Mouse (Mus musculus): ENCODE measurements around the gene Miga1. TPM values are rescaled to one million over a fixed set of nuclear protein-coding genes. Genes with fewer than 3 reads are reported as not detected.

The Miga1 gene
- polyA plus RNA-seq, 1 experiment, result 15.4 TPM

DNA sequence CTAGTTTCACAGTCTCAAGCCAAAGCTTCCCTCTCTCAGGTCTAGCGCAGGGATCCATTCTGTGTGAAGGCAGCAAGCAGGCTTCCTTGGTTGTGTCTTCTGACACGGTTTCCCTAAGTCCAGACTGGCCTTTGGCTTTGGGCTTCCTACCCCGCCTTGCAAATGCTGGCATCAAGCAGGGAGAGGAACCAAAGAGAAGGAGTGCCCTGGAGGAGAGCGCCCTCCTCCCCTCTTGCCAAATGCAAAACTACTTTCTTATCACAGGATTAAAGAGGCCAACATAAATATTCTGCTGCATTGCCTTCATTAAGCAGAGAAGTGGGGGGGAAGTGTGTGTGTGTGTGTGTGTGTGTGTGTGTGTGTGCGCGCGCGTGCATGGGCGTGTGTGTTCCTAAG is 31.0 kb downstream of the Miga1 start:
- Histone ChIP-seq H3K27me3 (ENCODE audit: control insufficient read depth, insufficient read depth, low read length) (no peaks in the 10 kb centered on the region), H3K27ac (ENCODE audit: control insufficient read depth, insufficient read depth, low read length) (no peak overlapping the region), H3K4me1 (replicated peaks; ENCODE audit: control insufficient read depth, insufficient read depth, low read length) (no peaks in the 10 kb centered on the region), H3K4me3 (ENCODE audit: control insufficient read depth, insufficient read depth, low read length) (no peak overlapping the region), H3K36me3 (ENCODE audit: control insufficient read depth, insufficient read depth, low read length) (no peaks in the 10 kb centered on the region)
- no peak for TF ChIP-seq CTCF (IDR thresholded peaks at IDR 0.05; ENCODE audit: borderline replicate concordance, control insufficient read depth, extremely low read depth, insufficient read depth, low read length, poor library complexity)
- TF ChIP-seq POLR2A (IDR thresholded peaks at IDR 0.05; ENCODE audit: control insufficient read depth, extremely low read depth, insufficient read depth, low read length, poor library complexity), result no peak
- no peak for DNase-seq
- WGBS, result 93% methylated on average over 9 of the region's 9 CpGs

GRCm38 (mm10) chr3:152308485-152309249 is 31.5 kb downstream of the Miga1 start:
- Histone ChIP-seq H3K27ac (ENCODE audit: control insufficient read depth, insufficient read depth, low read length) (no peak overlapping the region), H3K4me3 (ENCODE audit: control insufficient read depth, insufficient read depth, low read length) (no peak overlapping the region), H3K4me1 (replicated peaks; ENCODE audit: control insufficient read depth, insufficient read depth, low read length) (no peaks in the 10 kb centered on the region), H3K36me3 (ENCODE audit: control insufficient read depth, insufficient read depth, low read length) (no peaks in the 10 kb centered on the region), H3K27me3 (ENCODE audit: control insufficient read depth, insufficient read depth, low read length) (no peaks in the 10 kb centered on the region)
- WGBS, result 94% methylated on average over 10 of the region's 10 CpGs
- DNase-seq, result no peak
- TF ChIP-seq POLR2A (IDR thresholded peaks at IDR 0.05; ENCODE audit: control insufficient read depth, extremely low read depth, insufficient read depth, low read length, poor library complexity) (no peak), CTCF (IDR thresholded peaks at IDR 0.05; ENCODE audit: borderline replicate concordance, control insufficient read depth, extremely low read depth, insufficient read depth, low read length, poor library complexity) (no peak)

- 97% methylated on average over 4 of the region's 4 CpGs for WGBS
- no peaks in the 10 kb centered on the region for H3K36me3 ChIP-seq (ENCODE audit: control insufficient read depth, insufficient read depth, low read length)
- no peak for TF ChIP-seq CTCF (IDR thresholded peaks at IDR 0.05; ENCODE audit: borderline replicate concordance, control insufficient read depth, extremely low read depth, insufficient read depth, low read length, poor library complexity)
- TF ChIP-seq POLR2A (IDR thresholded peaks at IDR 0.05; ENCODE audit: control insufficient read depth, extremely low read depth, insufficient read depth, low read length, poor library complexity), result no peak
- H3K4me1 ChIP-seq (replicated peaks; ENCODE audit: control insufficient read depth, insufficient read depth, low read length), result no peaks in the 10 kb centered on the region; the same call in 1 of the 2 replicates
- H3K27me3 ChIP-seq (ENCODE audit: control insufficient read depth, insufficient read depth, low read length), result no peaks in the 10 kb centered on the region
- no peak overlapping the region for H3K27ac ChIP-seq (ENCODE audit: control insufficient read depth, insufficient read depth, low read length)
- no peak for DNase-seq
- H3K4me3 ChIP-seq (ENCODE audit: control insufficient read depth, insufficient read depth, low read length), result no peak overlapping the region
Observed at GRCm38 (mm10) chr3:152305971-152306370, 34.2 kb downstream of the Miga1 start.

GRCm38 (mm10) chr3:152305080-152305479 is 35.1 kb downstream of the Miga1 start:
- WGBS, result 94% methylated on average over 8 of the region's 8 CpGs
- H3K36me3 ChIP-seq (ENCODE audit: control insufficient read depth, insufficient read depth, low read length), result no peaks in the 10 kb centered on the region
- no peaks in the 10 kb centered on the region for H3K27me3 ChIP-seq (ENCODE audit: control insufficient read depth, insufficient read depth, low read length)
- no peak for DNase-seq
- TF ChIP-seq CTCF (IDR thresholded peaks at IDR 0.05; ENCODE audit: borderline replicate concordance, control insufficient read depth, extremely low read depth, insufficient read depth, low read length, poor library complexity), result no peak
- H3K27ac ChIP-seq (ENCODE audit: control insufficient read depth, insufficient read depth, low read length), result no peak overlapping the region
- H3K4me1 ChIP-seq (replicated peaks; ENCODE audit: control insufficient read depth, insufficient read depth, low read length), result no peaks in the 10 kb centered on the region; the same call in 1 of the 2 replicates
- no peak overlapping the region for H3K4me3 ChIP-seq (ENCODE audit: control insufficient read depth, insufficient read depth, low read length)

DNA sequence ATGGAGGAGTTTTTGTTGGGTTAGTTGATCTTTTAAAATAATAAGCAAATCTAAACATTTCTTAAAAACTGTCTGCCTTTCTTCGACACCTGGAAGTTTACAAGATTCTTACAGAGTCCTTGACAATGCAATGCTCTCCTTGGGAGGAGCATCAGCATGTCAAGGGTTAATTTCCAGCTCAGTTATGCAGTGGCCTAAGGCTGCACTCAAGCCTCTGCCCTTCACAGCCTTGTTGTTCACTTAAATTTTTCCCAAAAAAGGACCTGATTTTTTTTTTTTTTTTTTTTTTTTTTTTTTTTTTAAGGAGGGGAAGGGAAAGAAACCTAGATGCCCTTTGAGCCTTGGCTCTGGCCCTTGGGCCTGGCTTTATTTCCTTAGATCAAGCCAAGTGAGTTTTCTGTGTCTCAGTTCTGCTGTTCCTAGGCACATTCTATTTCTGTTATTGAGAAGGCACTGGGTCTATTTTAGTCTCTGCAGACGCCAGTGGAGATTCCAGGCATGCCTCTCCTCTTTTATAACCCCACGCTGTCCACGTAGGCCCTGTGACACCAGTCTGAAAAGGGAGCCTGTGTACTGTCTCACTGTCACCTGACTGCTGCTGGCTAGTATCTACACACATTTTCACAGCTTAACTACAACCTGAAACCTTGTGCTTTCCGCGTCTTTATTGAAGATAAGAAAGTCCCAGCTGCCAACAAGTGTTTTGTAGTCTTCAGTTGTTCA is 36.0 kb downstream of the Miga1 start:
- WGBS, result 96% methylated on average over 6 of the region's 6 CpGs
- no peak for DNase-seq
- Histone ChIP-seq H3K27ac (ENCODE audit: control insufficient read depth, insufficient read depth, low read length) (no peak overlapping the region), H3K4me3 (ENCODE audit: control insufficient read depth, insufficient read depth, low read length) (no peak overlapping the region), H3K27me3 (ENCODE audit: control insufficient read depth, insufficient read depth, low read length) (no peaks in the 10 kb centered on the region), H3K4me1 (replicated peaks; ENCODE audit: control insufficient read depth, insufficient read depth, low read length) (no peaks in the 10 kb centered on the region; the same call in 1 of the 2 replicates), H3K36me3 (ENCODE audit: control insufficient read depth, insufficient read depth, low read length) (no peaks in the 10 kb centered on the region)
- TF ChIP-seq POLR2A (IDR thresholded peaks at IDR 0.05; ENCODE audit: control insufficient read depth, extremely low read depth, insufficient read depth, low read length, poor library complexity) (no peak), CTCF (IDR thresholded peaks at IDR 0.05; ENCODE audit: borderline replicate concordance, control insufficient read depth, extremely low read depth, insufficient read depth, low read length, poor library complexity) (no peak)

- Histone ChIP-seq H3K4me1 (replicated peaks; ENCODE audit: control insufficient read depth, insufficient read depth, low read length) (no peaks in the 10 kb centered on the region; the same call in 1 of the 2 replicates), H3K36me3 (ENCODE audit: control insufficient read depth, insufficient read depth, low read length) (no peaks in the 10 kb centered on the region), H3K27me3 (ENCODE audit: control insufficient read depth, insufficient read depth, low read length) (no peaks in the 10 kb centered on the region), H3K4me3 (ENCODE audit: control insufficient read depth, insufficient read depth, low read length) (no peak overlapping the region), H3K27ac (ENCODE audit: control insufficient read depth, insufficient read depth, low read length) (no peak overlapping the region)
- 97% methylated on average over 9 of the region's 9 CpGs for WGBS
- no peak for TF ChIP-seq POLR2A (IDR thresholded peaks at IDR 0.05; ENCODE audit: control insufficient read depth, extremely low read depth, insufficient read depth, low read length, poor library complexity)
- TF ChIP-seq CTCF (IDR thresholded peaks at IDR 0.05; ENCODE audit: borderline replicate concordance, control insufficient read depth, extremely low read depth, insufficient read depth, low read length, poor library complexity), result no peak
- DNase-seq, result no peak
Observed at GRCm38 (mm10) chr3:152302991-152303390, 37.2 kb downstream of the Miga1 start.

All from thymus, adult 2 months (tissue).